Mouse (Mus musculus): Measurements from ENCODE around the gene Ltn1. TPM values are rescaled to one million over a fixed set of nuclear protein-coding genes. Genes with fewer than 3 reads are reported as not detected.

Ltn1 gene
- polyA plus RNA-seq, 1 experiment from 2014 or later = 31.7 TPM

GRCm38 (mm10) chr16:87329986-87330385, 102.4 kb downstream of the Ltn1 start:
- no peaks in the 10 kb centered on the region for H3K9me3 ChIP-seq (ENCODE audit: control insufficient read depth, low read length)
- no peaks in the 10 kb centered on the region for H3K4me1 ChIP-seq (replicated peaks; ENCODE audit: control insufficient read depth, insufficient read depth, low read length)
- H3K27me3 ChIP-seq (replicated peaks; ENCODE audit: control insufficient read depth, insufficient read depth, low read length) = no peaks in the 10 kb centered on the region
- no peak for ATAC-seq
- no peak overlapping the region for H3K27ac ChIP-seq (ENCODE audit: low read length)
- H3K9ac ChIP-seq (replicated peaks; ENCODE audit: low read depth, low read length) = no peak overlapping the region
- 93% methylated on average over 3 of the region's 3 CpGs for WGBS
- H3K4me2 ChIP-seq (ENCODE audit: low read length) = no peak overlapping the region
- no peaks in the 10 kb centered on the region for H3K36me3 ChIP-seq (ENCODE audit: control insufficient read depth, insufficient read depth)
- H3K4me3 ChIP-seq (replicated peaks; ENCODE audit: low read length) = no peak overlapping the region

Other genes starting within 250 kb of the Ltn1 start
- gene N6amt1, start 78.4 kb downstream of the Ltn1 start, polyA plus RNA-seq (2015; fragmentation: Nextera tagmentation; extraction: Ambion mirVana) = 13.8 and 17.5 TPM in 2 replicates
- gene Rwdd2b, start 8.0 kb upstream of the Ltn1 start, polyA plus RNA-seq (2015; fragmentation: Nextera tagmentation; extraction: Ambion mirVana) = 11.7 and 14.4 TPM in 2 replicates
- gene Usp16, start 22.1 kb upstream of the Ltn1 start, polyA plus RNA-seq (2015; fragmentation: Nextera tagmentation; extraction: Ambion mirVana) = 45.8 and 51.7 TPM in 2 replicates
- 450 and 485 TPM in 2 replicates for gene Cct8, start 63.3 kb upstream of the Ltn1 start, polyA plus RNA-seq (2015; fragmentation: Nextera tagmentation; extraction: Ambion mirVana)
- 0.13 TPM in 1 of 2 replicates, not detected in the other for gene Map3k7cl, start 120.7 kb upstream of the Ltn1 start, polyA plus RNA-seq (2015; fragmentation: Nextera tagmentation; extraction: Ambion mirVana)

Data from forebrain, embryonic 16.5 days (tissue).